Mouse (Mus musculus) liver, adult 2 months (tissue): Measurements from ENCODE around the gene Arhgap30. TPM values are rescaled to one million over a fixed set of nuclear protein-coding genes. Genes with fewer than 3 reads are reported as not detected.

Source experiments
- DNase-seq: peaks from one replicate; pipeline ENCODE4 v3.0.0-alpha.2; 2011; ENCODE audit warnings: low read depth, low spot score; ENCODE audit errors: extremely low read depth
- H3K27ac ChIP-seq: fragments of 200-500 bp; replicated peaks from 2 replicates; pipeline ENCODE4 v1.5.1; 2012; ENCODE audit warnings: low read depth, mild to moderate bottlenecking, control low read depth, inconsistent platforms, low read length; ENCODE audit not compliant: insufficient read depth
- H3K27me3 ChIP-seq: fragments of 200-500 bp; 2 replicates; pipeline ENCODE4 v1.6.1; 2012; ENCODE audit warnings: mild to moderate bottlenecking, moderate library complexity, low read length, inconsistent platforms; ENCODE audit not compliant: control insufficient read depth, insufficient read depth
- H3K36me3 ChIP-seq: fragments of 200-500 bp; 2 replicates; pipeline ENCODE4 v1.6.1; 2012; ENCODE audit warnings: low read length, inconsistent platforms; ENCODE audit not compliant: control insufficient read depth, insufficient read depth
- H3K4me1 ChIP-seq: fragments of 200-500 bp; 2 replicates; pipeline ENCODE4 v1.6.1; 2011; ENCODE audit warnings: low read length; ENCODE audit not compliant: control insufficient read depth, insufficient read depth
- H3K4me3 ChIP-seq: fragments of 200-500 bp; 2 replicates; pipeline ENCODE4 v1.5.1; 2011; ENCODE audit warnings: low read depth, mild to moderate bottlenecking, control low read depth, low read length, moderate library complexity; ENCODE audit not compliant: insufficient read depth
- H3K79me2 ChIP-seq: fragments of 200-500 bp; 2 replicates; pipeline ENCODE4 v1.6.1; 2012; ENCODE audit warnings: inconsistent platforms, mild to moderate bottlenecking, low read length, moderate library complexity; ENCODE audit not compliant: control insufficient read depth, insufficient read depth
- H3K9ac ChIP-seq: fragments of 200-500 bp; 2 replicates; pipeline ENCODE4 v1.6.1; 2012; ENCODE audit warnings: low read depth, mild to moderate bottlenecking, control low read depth, inconsistent platforms, low read length
- CTCF ChIP-seq: fragments of 200-500 bp; IDR thresholded peaks from 2 replicates; pipeline ENCODE4 v1.5.1; 2011; ENCODE audit warnings: low read depth, low read length, control low read depth
- POLR2A ChIP-seq: fragments of 200-500 bp; IDR thresholded peaks from 2 replicates; pipeline ENCODE4 v1.6.1; 2011; ENCODE audit warnings: low read length, control low read depth; ENCODE audit not compliant: insufficient read depth; ENCODE audit errors: extremely low read depth
- WGBS: fragments of 180-500 bp; shearing (Covaris S2); methylation state at CpG from one replicate; pipeline ENCODE4 v1.1.7; 2018; 5-methylcytosine and 5-hydroxymethylcytosine counted together
- polyA plus RNA-seq: library from polyadenylated mRNA; depleted of rRNA; stranded (reverse); fragments of >200 nt; gene quantifications from 2 replicates; pipeline ENCODE4 v1.2.3, GENCODE M21; 2012
- total RNA-seq: library from RNA; depleted of rRNA; stranded (reverse); fragments of >200 nt; gene quantifications from 2 replicates; pipeline ENCODE4 v1.2.3, GENCODE M21; 2014

Arhgap30 gene
- total and polyA plus RNA-seq, 2 experiments: 2.0 to 2.4 TPM

GRCm38 (mm10) chr1:171437264-171438013 lies 48.7 kb downstream of the Arhgap30 start, which contains the start of gene F11r:
Gene F11r (plus strand): TSS chr1:171437535.
- Histone ChIP-seq H3K9ac (peak within 1 kb of the TSS; percentile 79), H3K79me2 (peaks cover 19% of the 10 kb centered on the region; the same call in 1 of the 2 replicates), H3K27ac (peak within 1 kb of the TSS; percentile 93), H3K4me3 (peak within 1 kb of the TSS; percentile 69), H3K4me1 (peaks cover 28% of the 10 kb centered on the region), H3K36me3 (no peaks in the 10 kb centered on the region), H3K27me3 (no peaks in the 10 kb centered on the region)
- 1% methylated on average over 46 of the region's 46 CpGs for WGBS
- DNase-seq: peak; percentile 93
- TF ChIP-seq POLR2A (peak; percentile 98), CTCF (no peak)

GRCm38 (mm10) chr1:171438014-171438670 lies 49.4 kb downstream of the Arhgap30 start:
- Histone ChIP-seq H3K27me3 (no peaks in the 10 kb centered on the region), H3K79me2 (peaks cover 24% of the 10 kb centered on the region; the same call in 1 of the 2 replicates), H3K36me3 (no peaks in the 10 kb centered on the region), H3K4me1 (peaks cover 32% of the 10 kb centered on the region), H3K9ac (peak overlapping the region; percentile 79), H3K27ac (peak overlapping the region; percentile 93), H3K4me3 (peak overlapping the region; percentile 69)
- no peak for DNase-seq
- no peak for TF ChIP-seq POLR2A
- TF ChIP-seq CTCF: no peak
- WGBS: under 1% methylated on average over 18 of the region's 18 CpGs

- DNase-seq: peak; percentile 75
- peak overlapping the region; percentile 61 for H3K9ac ChIP-seq
Observed at GRCm38 (mm10) chr1:171439072-171439471, 50.3 kb downstream of the Arhgap30 start.

GRCm38 (mm10) chr1:171440025-171440725 lies 51.4 kb downstream of the Arhgap30 start:
- TF ChIP-seq POLR2A (no peak), CTCF (no peak)
- Histone ChIP-seq H3K9ac (peak overlapping the region; percentile 13; the same call in 1 of the 2 replicates), H3K4me3 (no peak overlapping the region), H3K27ac (peak overlapping the region; percentile 90), H3K27me3 (no peaks in the 10 kb centered on the region), H3K79me2 (peaks cover 34% of the 10 kb centered on the region; the same call in 1 of the 2 replicates), H3K4me1 (peaks cover 32% of the 10 kb centered on the region), H3K36me3 (no peaks in the 10 kb centered on the region)
- DNase-seq: peak; percentile 58
- WGBS: 11% methylated on average over 9 of the region's 9 CpGs

More at GRCm38 (mm10) chr1:171439072-171439471, 50.3 kb downstream of the Arhgap30 start:
- Histone ChIP-seq H3K4me1 (peaks cover 32% of the 10 kb centered on the region), H3K36me3 (no peaks in the 10 kb centered on the region), H3K79me2 (peaks cover 30% of the 10 kb centered on the region; the same call in 1 of the 2 replicates), H3K4me3 (peak overlapping the region; percentile 69), H3K27me3 (no peaks in the 10 kb centered on the region), H3K27ac (peak overlapping the region; percentile 90)
- 3% methylated on average over 8 of the region's 8 CpGs for WGBS
- TF ChIP-seq POLR2A: no peak
- TF ChIP-seq CTCF: no peak

GRCm38 (mm10) chr1:171441466-171442412 lies 53.0 kb downstream of the Arhgap30 start:
- DNase-seq: peak; percentile 90
- H3K36me3 ChIP-seq: no peaks in the 10 kb centered on the region
- 26% methylated on average over 7 of the region's 7 CpGs for WGBS
- H3K27ac ChIP-seq: peak overlapping the region; percentile 89
- TF ChIP-seq CTCF: no peak
- no peak for TF ChIP-seq POLR2A
- H3K79me2 ChIP-seq: peaks cover 46% of the 10 kb centered on the region; the same call in 1 of the 2 replicates
- peaks cover 30% of the 10 kb centered on the region for H3K4me1 ChIP-seq
- peak overlapping the region; percentile 54; the same call in 1 of the 2 replicates for H3K9ac ChIP-seq
- no peak overlapping the region for H3K4me3 ChIP-seq
- no peaks in the 10 kb centered on the region for H3K27me3 ChIP-seq
